Mouse (Mus musculus): ENCODE measurements around the gene Sike1. TPM values are rescaled to one million over a fixed set of nuclear protein-coding genes. Genes with fewer than 3 reads are reported as not detected.
A peak's percentile ranks its signal among the peaks of the same experiment; 100 is the strongest.

Sike1 gene
- polyA plus RNA-seq, 1 experiment from 2014 or later, result 42.9 TPM

GRCm38 (mm10) chr3:103017350-103017749, 21.8 kb downstream of the Sike1 start:
- Histone ChIP-seq H3K36me3 (ENCODE audit: control insufficient read depth, insufficient read depth, low read length) (no peaks in the 10 kb centered on the region), H3K9me3 (ENCODE audit: control insufficient read depth, low read length) (no peaks in the 10 kb centered on the region), H3K4me3 (ENCODE audit: low read depth, low read length) (no peak overlapping the region), H3K4me2 (no peak overlapping the region), H3K27ac (ENCODE audit: low read depth, low read length) (no peak overlapping the region), H3K27me3 (replicated peaks; ENCODE audit: control insufficient read depth, insufficient read depth, low read length) (no peaks in the 10 kb centered on the region), H3K4me1 (replicated peaks; ENCODE audit: control insufficient read depth, insufficient read depth, low read length) (peaks cover 6% of the 10 kb centered on the region), H3K9ac (ENCODE audit: low read depth, low read length) (no peak overlapping the region)
- DNase-seq (ENCODE audit: low spot score), result no peak
- WGBS, result 58% methylated on average over 2 of the region's 2 CpGs
- ATAC-seq (replicated peaks; ENCODE audit: low FRiP score), result no peak

DNA sequence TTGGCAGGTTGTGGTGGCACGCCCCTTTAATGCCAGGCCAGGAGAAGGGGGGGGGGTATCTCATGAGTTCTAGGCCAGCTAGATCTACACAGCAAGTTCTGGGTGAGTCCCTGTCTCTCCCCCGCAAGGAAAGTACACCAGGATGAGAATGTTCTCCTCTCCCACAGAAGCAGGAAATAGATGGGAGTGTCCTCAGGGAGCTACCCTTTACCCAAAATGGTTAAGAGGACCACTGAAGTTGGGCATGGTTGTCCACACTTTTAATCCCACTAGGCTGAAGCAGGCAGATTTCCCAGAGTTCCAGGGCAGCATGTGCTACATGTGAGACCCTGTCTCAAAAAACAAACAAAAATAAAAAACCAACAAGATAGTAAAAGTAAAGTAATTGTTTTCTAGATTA, 24.0 kb downstream of the Sike1 start:
- H3K9ac ChIP-seq (ENCODE audit: low read depth, low read length), result no peak overlapping the region
- H3K9me3 ChIP-seq (ENCODE audit: control insufficient read depth, low read length), result no peaks in the 10 kb centered on the region
- WGBS, result 75% methylated on average over 2 of the region's 2 CpGs
- no peak for DNase-seq (ENCODE audit: low spot score)
- ATAC-seq (replicated peaks; ENCODE audit: low FRiP score), result no peak
- H3K27ac ChIP-seq (ENCODE audit: low read depth, low read length), result no peak overlapping the region
- no peaks in the 10 kb centered on the region; the same call in 1 of the 2 replicates for H3K36me3 ChIP-seq (ENCODE audit: control insufficient read depth, insufficient read depth, low read length)
- peaks cover 9% of the 10 kb centered on the region for H3K4me1 ChIP-seq (replicated peaks; ENCODE audit: control insufficient read depth, insufficient read depth, low read length)
- H3K4me2 ChIP-seq, result peak overlapping the region; percentile 76
- H3K4me3 ChIP-seq (ENCODE audit: low read depth, low read length), result peak overlapping the region; percentile 84
- H3K27me3 ChIP-seq (replicated peaks; ENCODE audit: control insufficient read depth, insufficient read depth, low read length), result no peaks in the 10 kb centered on the region

GRCm38 (mm10) chr3:103020249-103020942, 24.9 kb downstream of the Sike1 start, which contains the start of gene Csde1:
Csde1 (plus strand) TSS chr3:103020426.
- Histone ChIP-seq H3K27me3 (replicated peaks; ENCODE audit: control insufficient read depth, insufficient read depth, low read length) (no peaks in the 10 kb centered on the region), H3K4me1 (replicated peaks; ENCODE audit: control insufficient read depth, insufficient read depth, low read length) (peaks cover 14% of the 10 kb centered on the region), H3K36me3 (ENCODE audit: control insufficient read depth, insufficient read depth, low read length) (no peaks in the 10 kb centered on the region; the same call in 1 of the 2 replicates), H3K9me3 (ENCODE audit: control insufficient read depth, low read length) (no peaks in the 10 kb centered on the region), H3K9ac (ENCODE audit: low read depth, low read length) (peak within 1 kb of the TSS; percentile 98), H3K4me3 (ENCODE audit: low read depth, low read length) (peak within 1 kb of the TSS; percentile 84), H3K27ac (ENCODE audit: low read depth, low read length) (peak within 1 kb of the TSS; percentile 90), H3K4me2 (peak within 1 kb of the TSS; percentile 78)
- peak; percentile 90 for ATAC-seq (replicated peaks; ENCODE audit: low FRiP score)
- under 1% methylated on average over 55 of the region's 55 CpGs for WGBS
- DNase-seq (ENCODE audit: low spot score), result peak; percentile 94

DNA sequence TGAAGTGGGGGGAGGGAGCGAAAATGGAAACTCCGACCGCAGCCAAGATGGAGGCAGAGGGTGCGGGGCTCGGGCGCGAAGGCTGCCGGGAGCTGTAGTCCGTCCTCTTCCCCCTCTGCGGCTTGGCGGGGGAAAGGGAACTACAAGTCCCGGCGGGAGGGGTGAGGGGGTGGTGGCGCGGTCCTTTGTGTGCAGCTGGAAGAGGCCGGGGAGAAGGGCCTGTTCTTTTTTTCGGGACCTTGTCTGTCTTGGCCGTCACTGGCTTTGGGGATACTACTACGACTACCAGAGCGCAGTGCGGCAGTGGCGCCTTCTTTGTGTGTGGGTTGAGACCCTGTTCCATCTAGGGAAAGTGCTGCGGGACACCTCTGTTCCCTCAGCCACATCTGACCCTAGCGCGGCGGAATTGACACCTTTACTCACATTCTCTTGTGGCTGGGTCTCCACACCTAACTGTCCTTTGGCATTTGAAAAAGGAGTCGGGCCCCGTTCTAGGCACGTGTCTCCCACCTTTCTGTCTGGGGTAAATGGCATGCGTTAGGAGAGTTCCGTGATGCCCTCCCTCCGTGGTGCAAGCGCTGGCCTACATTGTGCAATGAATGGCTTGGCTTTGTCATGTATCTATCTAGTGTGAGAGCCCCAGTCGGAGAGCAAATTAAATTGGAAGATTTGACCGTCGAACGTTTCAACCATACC, 25.6 kb downstream of the Sike1 start:
- no peaks in the 10 kb centered on the region; the same call in 1 of the 2 replicates for H3K36me3 ChIP-seq (ENCODE audit: control insufficient read depth, insufficient read depth, low read length)
- H3K4me3 ChIP-seq (ENCODE audit: low read depth, low read length), result peak overlapping the region; percentile 84
- WGBS, result under 1% methylated on average over 33 of the region's 37 CpGs
- peak overlapping the region; percentile 78 for H3K4me2 ChIP-seq
- H3K27me3 ChIP-seq (replicated peaks; ENCODE audit: control insufficient read depth, insufficient read depth, low read length), result no peaks in the 10 kb centered on the region
- ATAC-seq (replicated peaks; ENCODE audit: low FRiP score) (peak; percentile 92), DNase-seq (ENCODE audit: low spot score) (peak; percentile 89)
- peak overlapping the region; percentile 90 for H3K27ac ChIP-seq (ENCODE audit: low read depth, low read length)
- H3K9ac ChIP-seq (ENCODE audit: low read depth, low read length), result peak overlapping the region; percentile 98
- H3K4me1 ChIP-seq (replicated peaks; ENCODE audit: control insufficient read depth, insufficient read depth, low read length), result peaks cover 17% of the 10 kb centered on the region
- no peaks in the 10 kb centered on the region for H3K9me3 ChIP-seq (ENCODE audit: control insufficient read depth, low read length)

GRCm38 (mm10) chr3:103026174-103026573, 30.7 kb downstream of the Sike1 start:
- Histone ChIP-seq H3K4me1 (replicated peaks; ENCODE audit: control insufficient read depth, insufficient read depth, low read length) (peaks cover 17% of the 10 kb centered on the region), H3K9ac (ENCODE audit: low read depth, low read length) (no peak overlapping the region), H3K9me3 (ENCODE audit: control insufficient read depth, low read length) (no peaks in the 10 kb centered on the region), H3K36me3 (ENCODE audit: control insufficient read depth, insufficient read depth, low read length) (peaks cover 23% of the 10 kb centered on the region; the same call in 1 of the 2 replicates), H3K27me3 (replicated peaks; ENCODE audit: control insufficient read depth, insufficient read depth, low read length) (no peaks in the 10 kb centered on the region), H3K4me2 (no peak overlapping the region), H3K27ac (ENCODE audit: low read depth, low read length) (no peak overlapping the region), H3K4me3 (ENCODE audit: low read depth, low read length) (no peak overlapping the region)
- ATAC-seq (replicated peaks; ENCODE audit: low FRiP score) (no peak), DNase-seq (ENCODE audit: low spot score) (no peak)
- WGBS, result 97% methylated on average over 1 of the region's 1 CpGs

DNA sequence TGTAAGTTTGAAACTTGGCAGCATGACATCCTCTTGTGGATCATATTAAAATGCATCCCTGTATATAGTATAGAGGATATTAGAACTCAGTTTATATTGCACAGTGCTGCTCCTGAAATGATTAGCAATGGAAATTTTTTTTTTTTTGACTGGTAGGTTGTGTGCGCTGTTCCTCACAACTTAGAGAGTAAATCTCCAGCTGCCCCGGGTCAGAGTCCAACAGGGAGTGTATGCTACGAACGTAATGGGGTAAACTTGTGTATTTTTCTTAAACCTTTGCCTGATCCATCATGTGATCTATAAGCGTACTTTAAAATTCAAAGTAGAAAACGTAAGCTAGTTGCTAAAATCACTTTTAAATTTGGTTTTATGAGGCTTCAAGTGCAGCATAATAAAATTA, 44.8 kb downstream of the Sike1 start:
- Histone ChIP-seq H3K4me2 (no peak overlapping the region), H3K27ac (ENCODE audit: low read depth, low read length) (no peak overlapping the region), H3K27me3 (replicated peaks; ENCODE audit: control insufficient read depth, insufficient read depth, low read length) (no peaks in the 10 kb centered on the region), H3K9me3 (ENCODE audit: control insufficient read depth, low read length) (no peaks in the 10 kb centered on the region), H3K4me1 (replicated peaks; ENCODE audit: control insufficient read depth, insufficient read depth, low read length) (no peaks in the 10 kb centered on the region), H3K36me3 (ENCODE audit: control insufficient read depth, insufficient read depth, low read length) (peaks cover 20% of the 10 kb centered on the region), H3K9ac (ENCODE audit: low read depth, low read length) (no peak overlapping the region), H3K4me3 (ENCODE audit: low read depth, low read length) (no peak overlapping the region)
- WGBS, result 93% methylated on average over 6 of the region's 6 CpGs
- DNase-seq (ENCODE audit: low spot score), result no peak
- no peak for ATAC-seq (replicated peaks; ENCODE audit: low FRiP score)

- Histone ChIP-seq H3K4me2 (no peak overlapping the region), H3K4me3 (ENCODE audit: low read depth, low read length) (no peak overlapping the region), H3K9ac (ENCODE audit: low read depth, low read length) (no peak overlapping the region), H3K4me1 (replicated peaks; ENCODE audit: control insufficient read depth, insufficient read depth, low read length) (no peaks in the 10 kb centered on the region), H3K9me3 (ENCODE audit: control insufficient read depth, low read length) (no peaks in the 10 kb centered on the region), H3K36me3 (ENCODE audit: control insufficient read depth, insufficient read depth, low read length) (peaks cover 22% of the 10 kb centered on the region), H3K27me3 (replicated peaks; ENCODE audit: control insufficient read depth, insufficient read depth, low read length) (no peaks in the 10 kb centered on the region), H3K27ac (ENCODE audit: low read depth, low read length) (no peak overlapping the region)
- 84% methylated on average over 1 of the region's 1 CpGs for WGBS
- DNase-seq (ENCODE audit: low spot score), result no peak
- ATAC-seq (replicated peaks; ENCODE audit: low FRiP score), result no peak
These were observed 45.4 kb downstream of the Sike1 start for GRCm38 (mm10) chr3:103040861-103041379.

GRCm38 (mm10) chr3:103056016-103056595, 60.6 kb downstream of the Sike1 start:
- no peaks in the 10 kb centered on the region; the same call in 1 of the 2 replicates for H3K4me1 ChIP-seq (replicated peaks; ENCODE audit: control insufficient read depth, insufficient read depth, low read length)
- no peak overlapping the region for H3K9ac ChIP-seq (ENCODE audit: low read depth, low read length)
- no peak overlapping the region for H3K4me2 ChIP-seq
- H3K27ac ChIP-seq (ENCODE audit: low read depth, low read length), result no peak overlapping the region
- peaks cover 17% of the 10 kb centered on the region for H3K36me3 ChIP-seq (ENCODE audit: control insufficient read depth, insufficient read depth, low read length)
- DNase-seq (ENCODE audit: low spot score) (no peak), ATAC-seq (replicated peaks; ENCODE audit: low FRiP score) (no peak)
- H3K9me3 ChIP-seq (ENCODE audit: control insufficient read depth, low read length), result no peaks in the 10 kb centered on the region
- no peaks in the 10 kb centered on the region for H3K27me3 ChIP-seq (replicated peaks; ENCODE audit: control insufficient read depth, insufficient read depth, low read length)
- H3K4me3 ChIP-seq (ENCODE audit: low read depth, low read length), result no peak overlapping the region
- WGBS, result 87% methylated on average over 5 of the region's 5 CpGs
